Mouse (Mus musculus) heart, postnatal 25 days (tissue): ENCODE data around the gene Gpnmb. TPM values are rescaled to one million over a fixed set of nuclear protein-coding genes. Genes with fewer than 3 reads are reported as not detected.

Source experiments
- DNase-seq: peaks from one replicate; pipeline ENCODE4 v3.0.0; 2022; ENCODE audit warnings: low spot score
- intact Hi-C: fragments of 180-260 bp; cut with DNase I; formaldehyde crosslinking; loops from one replicate; pipeline ENCODE4 v1.15.1; 2025
- total RNA-seq, 2 experiments: library from RNA; stranded (reverse); gene quantifications; 2 replicates each; pipeline ENCODE4 v1.2.3; 2021

The Gpnmb gene
- total RNA-seq, 2 experiments from 2014 or later = 0.53 to 0.70 TPM

GRCm38 (mm10) chr6:49028019-49028418 lies 8.3 kb upstream of the Gpnmb start:
- no peak for DNase-seq
- intact Hi-C loops = no loop called here

DNA sequence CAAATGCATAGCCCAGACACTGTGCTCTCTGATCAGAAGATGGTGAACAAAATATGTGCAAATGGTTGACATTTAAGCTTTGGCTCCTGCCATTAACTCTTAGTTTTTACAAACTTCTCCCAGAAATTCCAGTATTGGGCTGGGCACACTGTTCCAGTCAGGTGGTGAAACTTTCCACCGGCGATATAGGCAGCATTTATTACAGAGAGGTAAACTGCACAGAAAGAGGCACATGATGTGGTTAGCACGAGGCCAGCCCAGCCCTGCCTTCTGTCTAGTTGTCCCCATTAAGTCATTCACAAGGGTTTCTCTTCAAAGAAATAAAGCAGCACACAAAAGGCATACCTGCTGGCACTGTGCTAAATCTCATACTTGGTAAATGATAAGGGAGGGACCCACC lies 7.6 kb upstream of the Gpnmb start:
- intact Hi-C loops = no loop called here
- DNase-seq = no peak

DNA sequence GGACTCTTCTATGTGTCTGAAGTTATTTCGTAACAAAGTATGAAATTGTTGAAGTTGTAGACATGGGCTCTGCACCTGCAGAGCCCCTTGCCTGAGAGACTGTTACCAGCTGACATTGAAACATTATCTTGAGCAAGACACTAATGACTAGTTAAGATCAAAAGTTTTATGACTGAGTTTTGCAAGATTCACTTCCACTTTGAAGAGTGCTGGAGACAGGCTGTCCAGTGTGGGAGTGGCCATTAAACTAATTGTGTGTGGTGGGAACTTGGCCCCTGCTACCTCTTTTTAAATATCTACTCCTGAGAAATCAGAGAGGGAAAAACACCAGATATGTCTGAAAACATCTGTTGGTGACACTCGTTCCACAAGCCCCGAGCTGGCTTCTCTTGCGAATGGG lies 5.1 kb upstream of the Gpnmb start:
- intact Hi-C loops = no loop called here
- no peak for DNase-seq

- no peak for DNase-seq
- intact Hi-C loops = no loop called here
Observed at GRCm38 (mm10) chr6:49032783-49033182, 3.6 kb upstream of the Gpnmb start.

DNA sequence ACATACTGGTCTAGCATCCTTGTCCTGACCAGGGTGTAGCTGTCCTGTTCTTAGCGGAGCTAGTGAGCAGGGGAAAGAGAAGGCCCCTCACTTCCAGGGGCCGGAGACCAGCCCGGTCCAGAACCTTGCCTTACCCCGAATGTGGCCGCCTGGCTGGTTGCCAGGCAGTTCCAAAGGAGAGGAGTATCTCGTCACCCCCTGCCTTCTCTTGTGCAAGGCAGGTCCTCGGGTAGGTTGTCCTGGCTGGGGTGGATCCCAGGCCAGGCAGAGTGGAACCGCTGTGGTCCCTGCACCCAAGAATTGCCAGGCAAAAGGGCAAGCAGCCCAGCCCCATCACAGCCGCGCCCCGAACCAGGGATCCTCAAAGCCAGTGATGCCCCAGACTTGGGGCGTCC lies 919 bp downstream of the Gpnmb start:
- intact Hi-C loops = no loop called here
- DNase-seq = no peak

DNA sequence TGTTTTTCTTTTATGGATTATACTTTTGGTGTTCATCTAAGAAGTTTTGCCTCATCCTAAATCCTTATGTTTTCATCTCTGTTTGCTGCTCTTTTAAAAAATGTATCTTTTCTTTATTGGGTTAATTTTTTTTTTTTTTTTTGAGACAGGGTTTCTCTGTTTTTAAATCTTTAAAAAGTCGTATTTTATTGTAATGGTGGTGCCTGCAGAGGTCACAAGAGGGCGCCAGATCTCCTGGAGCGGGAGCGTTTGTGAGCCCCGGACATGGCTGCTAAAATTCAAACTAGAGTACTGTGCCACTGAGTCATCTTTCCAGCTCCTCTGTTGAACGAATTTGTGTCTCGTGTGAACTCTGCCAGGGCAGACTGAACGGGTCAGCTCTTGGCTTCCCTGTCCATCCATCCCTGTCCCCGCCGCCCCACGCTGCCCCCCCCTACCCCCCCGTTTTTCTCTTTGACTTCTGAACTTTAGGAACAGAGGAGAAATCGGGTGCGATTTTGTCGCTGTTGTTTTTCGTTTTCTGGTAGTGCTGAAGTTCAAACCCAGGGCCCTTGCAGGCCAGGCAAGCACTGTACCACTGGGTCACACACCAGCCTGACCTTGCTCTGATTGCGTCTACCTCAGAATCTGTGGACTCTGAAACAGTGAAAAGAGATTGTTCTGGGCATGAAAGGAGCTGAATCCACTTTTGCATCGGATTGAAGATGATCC lies 3.3 kb downstream of the Gpnmb start:
- no peak for DNase-seq
- intact Hi-C loops = no loop called here

DNA sequence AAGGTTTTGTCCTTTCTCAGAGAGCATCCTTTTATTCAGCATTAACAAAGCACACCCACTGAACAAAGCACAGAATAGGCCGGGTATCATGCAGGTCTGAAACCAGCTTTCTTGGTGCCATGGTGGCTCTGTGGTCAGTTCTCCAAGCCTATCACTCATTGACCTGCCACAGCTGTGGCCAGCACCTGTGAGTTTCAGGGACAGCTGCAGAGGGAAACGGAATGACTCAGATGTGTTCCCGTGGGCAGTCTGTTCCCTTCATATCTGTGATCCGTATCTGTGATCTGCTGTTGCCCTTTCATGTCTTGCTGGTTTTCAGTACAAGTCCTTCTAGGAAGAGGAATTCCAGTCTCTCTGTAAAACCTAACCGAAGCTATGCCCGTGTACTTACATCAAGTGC lies 10.2 kb downstream of the Gpnmb start:
- intact Hi-C loops = no loop called here

GRCm38 (mm10) chr6:49046976-49047375 lies 10.6 kb downstream of the Gpnmb start:
- intact Hi-C loops = no loop called here
- no peak for DNase-seq

More for the DNA sequence above, 10.2 kb downstream of the Gpnmb start:
- no peak for DNase-seq

DNA sequence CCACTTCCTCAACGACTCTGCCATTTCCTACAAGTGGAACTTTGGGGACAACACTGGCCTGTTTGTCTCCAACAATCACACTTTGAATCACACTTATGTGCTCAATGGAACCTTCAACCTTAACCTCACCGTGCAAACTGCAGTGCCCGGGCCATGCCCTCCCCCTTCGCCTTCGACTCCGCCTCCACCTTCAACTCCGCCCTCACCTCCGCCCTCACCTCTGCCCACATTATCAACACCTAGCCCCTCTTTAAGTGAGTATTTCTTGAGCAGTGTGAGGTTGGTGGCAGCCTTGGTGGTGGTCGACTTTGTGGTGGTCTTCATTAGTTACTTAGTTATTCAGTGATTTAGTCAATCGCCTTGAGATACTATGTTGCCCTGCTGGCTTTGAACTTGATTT lies 11.5 kb downstream of the Gpnmb start:
- no peak for DNase-seq
- intact Hi-C loops = no loop called here

GRCm38 (mm10) chr6:49048395-49048794 lies 12.0 kb downstream of the Gpnmb start:
- intact Hi-C loops = no loop called here
- no peak for DNase-seq

GRCm38 (mm10) chr6:49050677-49051410 lies 14.5 kb downstream of the Gpnmb start:
- intact Hi-C loops = no loop called here
- no peak for DNase-seq

DNA sequence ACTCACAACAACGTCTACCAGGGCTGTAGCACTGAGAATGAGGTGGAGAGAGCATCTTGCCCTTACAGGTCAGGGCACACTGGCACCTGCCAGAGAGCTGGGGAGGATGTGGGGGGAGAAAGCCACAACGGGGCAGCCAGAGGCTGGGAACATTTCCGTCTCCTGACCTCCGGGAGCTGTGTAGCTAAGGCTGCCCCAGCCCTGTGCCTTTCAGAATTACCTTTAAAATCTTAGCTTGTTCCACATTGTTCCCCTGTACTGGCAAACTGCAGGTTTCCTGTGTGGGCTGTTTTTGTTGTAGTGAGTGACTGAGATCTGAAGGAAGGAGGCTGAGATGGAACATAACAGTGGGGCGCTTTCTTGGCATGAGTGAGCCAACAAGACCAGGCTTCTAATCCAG lies 15.8 kb downstream of the Gpnmb start:
- no peak for DNase-seq
- intact Hi-C loops = no loop called here

GRCm38 (mm10) chr6:49055256-49055733 lies 18.9 kb downstream of the Gpnmb start:
- no peak for DNase-seq
- intact Hi-C loops = loop anchor here (5.0 kb wide), 4 partner anchors 87 to 342 kb away; partner anchors contain the start of gene Stk31

DNA sequence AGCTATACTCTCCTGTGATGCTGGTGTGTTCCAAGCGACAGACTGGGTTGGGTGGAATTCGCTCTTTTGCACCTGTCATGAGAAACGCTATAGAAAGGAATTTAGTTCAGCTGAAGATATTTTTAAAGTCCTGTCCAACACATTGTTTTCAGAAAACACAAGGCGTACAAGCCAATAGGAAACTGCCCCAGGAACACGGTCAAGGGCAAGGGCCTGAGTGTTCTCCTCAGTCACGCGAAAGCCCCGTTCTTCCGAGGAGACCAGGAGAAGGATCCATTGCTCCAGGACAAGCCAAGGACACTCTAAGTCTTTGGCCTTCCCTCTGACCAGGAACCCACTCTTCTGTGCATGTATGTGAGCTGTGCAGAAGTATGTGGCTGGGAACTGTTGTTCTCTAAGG lies 19.7 kb downstream of the Gpnmb start:
- intact Hi-C loops = loop anchor here (5.0 kb wide), 4 partner anchors 86 to 341 kb away; partner anchors contain the start of gene Stk31

DNA sequence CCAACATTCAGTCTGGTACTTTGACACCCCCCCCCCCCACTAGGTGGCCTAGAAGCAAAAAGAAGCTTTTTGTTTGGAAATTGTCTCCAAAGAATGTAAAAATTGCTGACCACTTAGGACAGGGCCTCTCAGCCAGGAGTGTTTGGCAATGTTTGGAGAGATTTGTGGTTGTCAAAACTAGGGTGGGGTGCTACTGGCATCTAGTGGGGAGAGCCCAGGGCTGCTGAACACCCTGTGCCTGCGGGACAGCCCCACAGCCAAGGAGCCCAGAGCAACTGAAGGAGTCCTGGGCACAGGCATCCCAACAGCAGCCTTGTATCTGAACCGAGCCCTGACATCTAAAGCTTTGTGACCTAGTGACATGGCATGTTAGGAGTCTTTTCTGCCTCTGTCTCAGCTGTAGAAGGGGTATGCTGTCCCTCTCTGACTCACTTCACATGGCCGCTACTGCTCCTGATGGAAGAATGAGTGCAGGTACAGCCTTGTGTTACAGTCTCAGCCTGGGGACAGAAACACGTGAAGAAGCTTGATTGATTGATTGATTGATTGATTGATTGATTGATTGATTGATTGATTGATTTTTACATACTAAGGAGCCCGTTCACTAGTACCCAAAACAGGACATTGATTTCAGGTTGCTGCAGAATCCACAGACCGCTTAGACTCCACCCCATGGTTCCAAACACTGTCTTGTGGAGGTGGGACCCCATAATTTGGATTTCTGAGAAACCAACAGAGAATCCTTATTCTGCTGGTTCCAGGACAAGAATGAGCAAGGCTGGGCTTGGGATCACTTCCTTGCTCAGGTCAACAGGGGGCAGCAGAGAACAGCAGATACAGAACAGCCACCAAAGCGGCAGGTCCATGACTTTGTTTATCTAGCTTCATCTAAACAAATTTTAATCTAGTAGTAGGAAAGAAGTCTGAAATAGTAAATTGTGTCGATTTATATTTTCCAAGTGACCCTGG lies 21.0 kb downstream of the Gpnmb start:
- DNase-seq = no peak
- intact Hi-C loops = loop anchor here (1.0 to 5.0 kb wide), 5 partner anchors 85 to 340 kb away; partner anchors contain the start of gene Stk31

More for the DNA sequence above, 19.7 kb downstream of the Gpnmb start:
- DNase-seq = no peak

DNA sequence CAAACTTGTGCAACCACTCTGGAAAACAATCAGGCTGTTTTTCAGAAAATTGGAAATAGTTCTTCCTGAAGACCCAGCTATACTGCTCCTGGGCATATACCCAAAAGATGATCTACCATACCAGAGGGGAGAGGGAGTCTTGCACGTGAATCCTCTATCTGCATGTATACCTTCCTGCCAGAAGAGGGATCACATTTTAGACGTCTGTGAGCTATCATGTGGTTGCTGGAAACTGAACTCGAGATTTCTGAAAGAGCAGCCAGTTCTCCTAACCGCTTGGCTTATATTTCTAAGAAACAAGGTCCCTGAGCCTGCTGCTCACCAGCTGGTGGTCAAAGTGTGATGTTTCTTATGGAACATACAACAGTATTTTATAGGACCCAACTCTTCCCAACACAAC lies 32.0 kb downstream of the Gpnmb start:
- intact Hi-C loops = no loop called here
- no peak for DNase-seq

- intact Hi-C loops = loop anchor here (2.0 to 5.0 kb wide), 2 partner anchors 141 to 189 kb away; partner anchors contain the start of genes Igf2bp3 and Tra2a
- peak; percentile 92 for DNase-seq
Observed at GRCm38 (mm10) chr6:49073304-49074116, 37.2 kb downstream of the Gpnmb start, which contains the start of gene Malsu1. TSS of gene Malsu1 (plus strand) at chr6:49073795.

DNA sequence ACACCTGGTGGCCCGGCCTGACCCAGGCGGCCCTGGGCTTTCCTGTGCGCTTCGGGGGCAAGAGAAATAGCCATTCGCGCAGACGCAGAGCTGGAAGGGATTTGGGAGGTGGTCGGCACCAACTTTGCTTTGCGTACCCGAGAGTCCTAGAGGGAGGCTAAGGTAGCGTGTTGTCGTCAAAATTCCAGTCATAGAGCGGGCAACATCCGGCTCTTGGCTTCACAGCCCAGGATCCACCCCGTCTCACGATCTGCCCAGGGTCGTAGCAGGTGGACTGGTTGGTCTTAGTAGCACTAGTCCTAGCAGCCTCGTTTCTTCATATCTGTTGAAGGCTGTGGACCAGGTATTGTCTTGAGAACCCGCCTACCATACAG lies 37.8 kb downstream of the Gpnmb start:
- intact Hi-C loops = loop anchor here (5.0 kb wide), 1 partner anchor 188 kb away; the partner anchor contains the start of gene Tra2a
- no peak for DNase-seq

GRCm38 (mm10) chr6:49077894-49078293 lies 41.5 kb downstream of the Gpnmb start:
- DNase-seq = no peak
- intact Hi-C loops = no loop called here
